Mouse (Mus musculus) lung, embryonic 16.5 days (tissue): ENCODE data around the gene Slc35c2. TPM values are rescaled to one million over a fixed set of nuclear protein-coding genes. Genes with fewer than 3 reads are reported as not detected.

Experiments used
- ATAC-seq: fragments of 200-750 bp; cut with Nextera tagmentation; 2 replicates; pipeline ENCODE4 v1.8.0; 2017; ENCODE audit warnings: low read depth, mild to moderate bottlenecking, moderate library complexity
- H3K27ac ChIP-seq: fragments of 300-500 bp; sonication (generic); 2 replicates; pipeline ENCODE4 v1.5.1; 2014; ENCODE audit warnings: mild to moderate bottlenecking, control low read depth, low read length
- H3K27me3 ChIP-seq: fragments of 300-500 bp; sonication (generic); 2 replicates; pipeline ENCODE4 v1.6.1; 2014; ENCODE audit warnings: low read depth, low read length, mixed read lengths; ENCODE audit not compliant: control insufficient read depth, insufficient read depth
- H3K36me3 ChIP-seq: fragments of 300-500 bp; sonication (generic); 2 replicates; pipeline ENCODE4 v1.6.1; 2014; ENCODE audit warnings: low read length; ENCODE audit not compliant: control insufficient read depth, insufficient read depth
- H3K4me1 ChIP-seq: fragments of 300-500 bp; sonication (generic); replicated peaks from 2 replicates; pipeline ENCODE4 v1.6.1; 2014; ENCODE audit warnings: low read length, mixed read lengths; ENCODE audit not compliant: control insufficient read depth, insufficient read depth
- H3K4me2 ChIP-seq: fragments of 300-500 bp; sonication (generic); 2 replicates; pipeline ENCODE4 v1.6.1; 2014; ENCODE audit warnings: low read depth, low read length, control low read depth
- H3K4me3 ChIP-seq: fragments of 300-500 bp; sonication (generic); 2 replicates; pipeline ENCODE4 v1.5.1; 2014; ENCODE audit warnings: mild to moderate bottlenecking, low read length, control low read depth
- H3K9ac ChIP-seq: fragments of 300-500 bp; sonication (generic); 2 replicates; pipeline ENCODE4 v1.6.1; 2014; ENCODE audit warnings: low read length, control low read depth
- H3K9me3 ChIP-seq: fragments of 300-500 bp; sonication (generic); 2 replicates; pipeline ENCODE4 v1.6.1; 2016; ENCODE audit warnings: low read length; ENCODE audit not compliant: control insufficient read depth
- WGBS: fragments of 180-500 bp; shearing (Covaris S2); extraction: QIAGEN DNeasy Blood & Tissue Kit; methylation state at CpG from one replicate; pipeline ENCODE4 v1.1.7; 2014; 5-methylcytosine and 5-hydroxymethylcytosine counted together
- polyA plus RNA-seq: library from polyadenylated mRNA; unstranded; fragments of >200 nt; fragmentation: Nextera tagmentation; extraction: Ambion mirVana; gene quantifications from 2 replicates; pipeline ENCODE4 v1.2.1, GENCODE M21; 2015

Gene Slc35c2
- polyA plus RNA-seq, 1 experiment from 2014 or later = 47.9 TPM

GRCm38 (mm10) chr2:165303354-165304012 is 15.8 kb upstream of the Slc35c2 start:
- peaks cover 6% of the 10 kb centered on the region for H3K4me1 ChIP-seq
- no peaks in the 10 kb centered on the region for H3K9me3 ChIP-seq
- H3K36me3 ChIP-seq = peaks cover 22% of the 10 kb centered on the region
- no peak overlapping the region for H3K27ac ChIP-seq
- H3K4me3 ChIP-seq = no peak overlapping the region
- H3K4me2 ChIP-seq = no peak overlapping the region
- no peak overlapping the region for H3K9ac ChIP-seq
- no peak for ATAC-seq
- WGBS = 89% methylated on average over 6 of the region's 6 CpGs
- no peaks in the 10 kb centered on the region for H3K27me3 ChIP-seq

DNA sequence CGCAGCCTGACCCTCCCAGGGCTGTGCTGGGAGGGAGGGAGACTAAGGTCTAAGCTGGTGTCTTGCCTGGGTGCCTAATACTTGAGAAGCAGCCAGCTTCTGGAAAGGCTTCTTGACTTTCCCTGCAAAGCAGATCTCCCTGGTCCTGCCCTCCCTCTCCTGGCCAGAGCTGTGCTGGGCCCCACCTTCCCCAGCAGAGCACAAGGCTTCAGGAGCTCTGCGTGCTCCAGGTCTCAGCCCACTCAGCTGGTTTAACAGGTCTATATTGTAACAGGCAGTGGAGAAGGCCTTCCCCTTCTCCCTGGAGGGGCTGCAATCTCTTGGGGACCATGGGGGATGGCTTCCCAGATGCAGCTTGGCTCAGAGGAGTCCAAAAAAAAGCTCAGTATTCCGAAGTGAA is 13.7 kb upstream of the Slc35c2 start:
- WGBS = 61% methylated on average over 3 of the region's 3 CpGs
- no peaks in the 10 kb centered on the region for H3K27me3 ChIP-seq
- H3K27ac ChIP-seq = no peak overlapping the region
- ATAC-seq = no peak
- H3K36me3 ChIP-seq = peaks cover 35% of the 10 kb centered on the region
- peaks cover 6% of the 10 kb centered on the region for H3K4me1 ChIP-seq
- no peak overlapping the region for H3K4me2 ChIP-seq
- H3K4me3 ChIP-seq = no peak overlapping the region
- no peaks in the 10 kb centered on the region for H3K9me3 ChIP-seq
- no peak overlapping the region for H3K9ac ChIP-seq

DNA sequence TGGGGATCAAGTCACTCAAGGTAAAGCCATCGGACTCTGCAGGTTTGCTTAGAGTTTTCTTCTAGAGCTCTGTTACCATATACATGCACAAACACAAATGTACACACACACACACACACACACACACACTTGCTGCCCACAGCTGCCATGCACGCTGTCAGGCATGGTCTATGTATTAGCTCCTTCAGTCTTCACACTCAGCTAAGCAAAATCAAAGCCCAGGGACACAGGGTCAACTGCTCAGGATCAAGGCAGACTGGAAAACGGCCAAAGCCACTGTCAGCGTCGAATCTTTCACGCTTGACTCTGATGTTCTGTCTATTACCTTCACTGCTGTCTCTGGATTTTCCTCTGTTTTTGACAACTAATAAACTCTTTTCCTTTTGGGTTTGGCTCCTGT is 13.2 kb upstream of the Slc35c2 start:
- Histone ChIP-seq H3K4me1 (peaks cover 5% of the 10 kb centered on the region), H3K27ac (no peak overlapping the region), H3K9ac (no peak overlapping the region), H3K4me3 (no peak overlapping the region), H3K36me3 (peaks cover 39% of the 10 kb centered on the region), H3K4me2 (no peak overlapping the region), H3K27me3 (no peaks in the 10 kb centered on the region), H3K9me3 (no peaks in the 10 kb centered on the region)
- no peak for ATAC-seq
- 77% methylated on average over 6 of the region's 6 CpGs for WGBS

DNA sequence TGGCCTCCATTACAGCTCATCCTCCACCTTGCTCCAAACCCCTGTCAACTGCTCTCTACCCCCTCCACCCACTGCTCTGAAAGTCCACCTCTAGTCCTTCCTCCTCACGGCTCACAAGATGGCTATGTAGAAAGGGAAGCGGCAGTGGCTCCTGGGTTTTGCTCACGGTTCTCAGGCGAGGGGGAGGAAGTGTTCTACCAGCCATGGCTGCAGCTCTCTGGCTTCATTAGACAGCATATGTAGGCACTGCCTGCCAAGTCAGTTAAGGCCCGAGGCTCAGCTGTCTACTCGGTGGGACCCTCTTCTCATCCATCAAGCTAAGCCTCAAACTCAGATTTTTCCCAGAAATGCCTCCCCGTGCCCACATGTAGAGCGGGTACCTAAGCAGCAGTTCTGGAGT is 12.8 kb upstream of the Slc35c2 start:
- Histone ChIP-seq H3K4me2 (no peak overlapping the region), H3K36me3 (peaks cover 42% of the 10 kb centered on the region), H3K27ac (no peak overlapping the region), H3K4me3 (no peak overlapping the region), H3K27me3 (no peaks in the 10 kb centered on the region), H3K9ac (no peak overlapping the region), H3K9me3 (no peaks in the 10 kb centered on the region), H3K4me1 (peaks cover 2% of the 10 kb centered on the region)
- 82% methylated on average over 8 of the region's 8 CpGs for WGBS
- no peak for ATAC-seq

- no peaks in the 10 kb centered on the region for H3K4me1 ChIP-seq
- WGBS = 91% methylated on average over 11 of the region's 11 CpGs
- no peaks in the 10 kb centered on the region for H3K27me3 ChIP-seq
- H3K9ac ChIP-seq = no peak overlapping the region
- no peak for ATAC-seq
- H3K4me2 ChIP-seq = no peak overlapping the region
- H3K9me3 ChIP-seq = no peaks in the 10 kb centered on the region
- peaks cover 40% of the 10 kb centered on the region for H3K36me3 ChIP-seq
- no peak overlapping the region for H3K27ac ChIP-seq
- no peak overlapping the region for H3K4me3 ChIP-seq
Measured at GRCm38 (mm10) chr2:165297429-165297828, 9.8 kb upstream of the Slc35c2 start.

- Histone ChIP-seq H3K4me1 (no peaks in the 10 kb centered on the region), H3K9me3 (no peaks in the 10 kb centered on the region), H3K27me3 (no peaks in the 10 kb centered on the region), H3K9ac (no peak overlapping the region), H3K36me3 (peaks cover 45% of the 10 kb centered on the region), H3K4me3 (no peak overlapping the region), H3K27ac (no peak overlapping the region), H3K4me2 (no peak overlapping the region)
- no peak for ATAC-seq
- WGBS = 79% methylated on average over 18 of the region's 18 CpGs
Measured at GRCm38 (mm10) chr2:165296571-165296970, 8.9 kb upstream of the Slc35c2 start.

GRCm38 (mm10) chr2:165288315-165289031 is 804 bp upstream of the Slc35c2 start:
- Histone ChIP-seq H3K27me3 (no peaks in the 10 kb centered on the region), H3K9ac (peak overlapping the region; percentile 87), H3K4me1 (peaks cover 21% of the 10 kb centered on the region), H3K4me2 (peak overlapping the region; percentile 97), H3K4me3 (peak overlapping the region; percentile 85), H3K9me3 (no peaks in the 10 kb centered on the region), H3K36me3 (peaks cover 31% of the 10 kb centered on the region), H3K27ac (peak overlapping the region; percentile 86)
- ATAC-seq = peak; percentile 81
- WGBS = 45% methylated on average over 18 of the region's 18 CpGs

DNA sequence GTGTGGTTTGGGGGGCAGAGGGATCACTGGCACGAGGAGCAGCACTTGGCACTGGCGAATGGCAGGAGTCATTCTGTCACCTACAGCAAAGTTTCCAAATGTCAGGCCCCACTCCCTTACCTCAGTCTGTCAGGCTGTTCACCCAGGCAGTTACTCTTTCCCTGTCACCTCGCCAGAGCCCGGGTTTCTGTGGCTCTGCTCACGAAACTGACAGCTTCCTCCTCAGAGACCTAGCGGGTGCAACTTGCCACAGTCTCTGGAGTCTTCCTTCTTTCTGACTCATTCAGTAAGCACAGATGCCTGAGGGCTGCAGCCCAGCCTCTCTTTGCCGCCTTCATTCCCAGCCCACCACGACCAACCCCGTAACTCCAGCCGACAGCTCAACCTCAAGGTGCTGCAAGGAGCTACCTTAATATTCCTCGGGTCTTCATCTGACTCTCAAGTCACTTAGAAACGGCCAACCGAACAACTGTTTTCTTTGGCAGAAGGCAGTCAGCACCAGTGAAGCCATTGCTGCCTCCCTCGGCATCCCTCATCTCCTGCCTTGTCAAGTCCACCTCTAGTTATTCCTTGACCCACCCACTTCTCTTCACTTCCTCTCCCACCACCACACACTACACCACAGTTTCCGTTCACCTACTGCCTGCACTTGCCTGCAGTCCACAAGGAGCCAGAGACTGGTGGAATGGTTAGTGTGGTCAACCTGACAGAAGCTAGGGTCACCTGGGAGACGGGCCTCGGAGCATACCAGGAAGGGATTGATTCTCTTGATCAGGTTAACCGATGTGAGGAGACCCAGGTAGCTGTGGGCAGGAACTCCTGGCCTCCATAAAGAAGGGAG is 1.1 kb downstream of the Slc35c2 start:
- ATAC-seq = no peak
- Histone ChIP-seq H3K4me1 (peaks cover 21% of the 10 kb centered on the region), H3K4me2 (peak overlapping the region; percentile 97), H3K9me3 (no peaks in the 10 kb centered on the region), H3K36me3 (peaks cover 18% of the 10 kb centered on the region), H3K27ac (peak overlapping the region; percentile 86), H3K27me3 (no peaks in the 10 kb centered on the region), H3K4me3 (peak overlapping the region; percentile 85), H3K9ac (peak overlapping the region; percentile 87)
- WGBS = 57% methylated on average over 18 of the region's 18 CpGs

GRCm38 (mm10) chr2:165285621-165286020 is 2.0 kb downstream of the Slc35c2 start:
- 81% methylated on average over 8 of the region's 8 CpGs for WGBS
- no peak for ATAC-seq
- Histone ChIP-seq H3K9ac (no peak overlapping the region), H3K4me3 (no peak overlapping the region), H3K4me1 (peaks cover 21% of the 10 kb centered on the region), H3K36me3 (peaks cover 12% of the 10 kb centered on the region), H3K4me2 (no peak overlapping the region), H3K27ac (no peak overlapping the region), H3K9me3 (no peaks in the 10 kb centered on the region), H3K27me3 (no peaks in the 10 kb centered on the region)
